Mouse (Mus musculus) forebrain, embryonic 12.5 days (tissue): ENCODE data around the gene Ano9. TPM values are rescaled to one million over a fixed set of nuclear protein-coding genes. Genes with fewer than 3 reads are reported as not detected.

Experiments used
- ATAC-seq: fragments of 200-750 bp; cut with Nextera tagmentation; 2 replicates; pipeline ENCODE4 v1.8.0; 2017; ENCODE audit warnings: moderate TSS enrichment; ENCODE audit not compliant: low FRiP score
- H3K27ac ChIP-seq: fragments of 300-500 bp; sonication (generic); 2 replicates; pipeline ENCODE4 v1.5.1; 2016; ENCODE audit warnings: mild to moderate bottlenecking
- H3K27me3 ChIP-seq: fragments of 300-500 bp; sonication (generic); 2 replicates; pipeline ENCODE4 v1.6.1; 2016; ENCODE audit warnings: mild to moderate bottlenecking
- H3K36me3 ChIP-seq: fragments of 300-500 bp; sonication (generic); replicated peaks from 2 replicates; pipeline ENCODE4 v1.6.1; 2016; ENCODE audit warnings: mild to moderate bottlenecking
- H3K4me1 ChIP-seq: fragments of 300-500 bp; sonication (generic); 2 replicates; pipeline ENCODE4 v1.6.1; 2016
- H3K4me2 ChIP-seq: fragments of 300-500 bp; sonication (generic); 2 replicates; pipeline ENCODE4 v1.6.1; 2016; ENCODE audit warnings: mild to moderate bottlenecking, moderate library complexity
- H3K4me3 ChIP-seq: fragments of 300-500 bp; sonication (generic); replicated peaks from 2 replicates; pipeline ENCODE4 v1.5.1; 2016; ENCODE audit warnings: mild to moderate bottlenecking
- H3K9ac ChIP-seq: fragments of 300-500 bp; sonication (generic); 2 replicates; pipeline ENCODE4 v1.6.1; 2016; ENCODE audit warnings: mild to moderate bottlenecking
- H3K9me3 ChIP-seq: fragments of 300-500 bp; sonication (generic); 2 replicates; pipeline ENCODE4 v1.6.1; 2016
- WGBS: fragments of 180-500 bp; shearing (Covaris S2); methylation state at CpG from one replicate; pipeline ENCODE4 v1.1.7; 2016; 5-methylcytosine and 5-hydroxymethylcytosine counted together
- polyA plus RNA-seq: library from polyadenylated mRNA; unstranded; fragments of >200 nt; fragmentation: Nextera tagmentation; extraction: Ambion mirVana; gene quantifications from 2 replicates; pipeline ENCODE4 v1.2.1, GENCODE M21; 2016

Ano9 gene
- polyA plus RNA-seq, 1 experiment from 2014 or later: 0.37 TPM

DNA sequence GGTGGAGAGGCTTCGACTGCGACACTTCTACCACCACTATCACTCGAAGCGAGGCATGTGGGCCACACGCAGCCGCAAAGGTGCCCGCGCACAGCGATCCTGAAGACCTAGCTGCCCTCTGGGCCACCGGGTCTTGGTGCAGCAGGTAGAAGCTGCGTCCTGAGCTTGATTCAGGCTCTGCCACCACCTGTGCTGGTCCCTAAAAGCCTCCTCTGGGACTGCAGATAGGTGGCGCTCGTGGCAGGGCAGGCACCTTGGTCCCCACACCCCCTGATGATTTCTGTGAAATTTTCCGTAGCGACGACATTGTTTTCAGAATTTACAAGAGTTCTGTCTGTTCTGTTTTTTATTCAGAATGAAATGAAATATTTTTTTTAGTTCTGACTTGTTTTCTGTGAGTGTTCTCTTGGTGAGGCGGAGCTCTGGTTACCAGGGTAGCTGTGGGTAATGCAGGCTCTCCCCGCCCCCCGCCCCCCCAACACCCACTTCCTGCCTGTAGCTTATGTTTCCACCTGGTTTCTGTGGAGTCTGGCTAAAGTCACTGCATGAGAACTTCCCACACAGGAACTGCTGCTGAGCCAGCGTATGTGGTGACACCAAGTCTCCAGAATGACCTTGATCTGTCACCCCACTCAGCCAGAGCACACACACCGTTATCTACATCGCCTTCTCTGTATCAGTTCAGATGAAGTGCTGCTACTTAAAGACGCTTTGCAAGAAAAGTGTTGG lies 45.4 kb downstream of the Ano9 start:
- H3K4me2 ChIP-seq: no peak overlapping the region
- H3K4me3 ChIP-seq: no peak overlapping the region
- no peaks in the 10 kb centered on the region for H3K9me3 ChIP-seq
- H3K4me1 ChIP-seq: peaks cover 16% of the 10 kb centered on the region
- H3K36me3 ChIP-seq: peaks cover 16% of the 10 kb centered on the region
- 44% methylated on average over 23 of the region's 23 CpGs for WGBS
- H3K9ac ChIP-seq: no peak overlapping the region
- H3K27ac ChIP-seq: no peak overlapping the region
- ATAC-seq: no peak
- peaks cover 25% of the 10 kb centered on the region for H3K27me3 ChIP-seq

DNA sequence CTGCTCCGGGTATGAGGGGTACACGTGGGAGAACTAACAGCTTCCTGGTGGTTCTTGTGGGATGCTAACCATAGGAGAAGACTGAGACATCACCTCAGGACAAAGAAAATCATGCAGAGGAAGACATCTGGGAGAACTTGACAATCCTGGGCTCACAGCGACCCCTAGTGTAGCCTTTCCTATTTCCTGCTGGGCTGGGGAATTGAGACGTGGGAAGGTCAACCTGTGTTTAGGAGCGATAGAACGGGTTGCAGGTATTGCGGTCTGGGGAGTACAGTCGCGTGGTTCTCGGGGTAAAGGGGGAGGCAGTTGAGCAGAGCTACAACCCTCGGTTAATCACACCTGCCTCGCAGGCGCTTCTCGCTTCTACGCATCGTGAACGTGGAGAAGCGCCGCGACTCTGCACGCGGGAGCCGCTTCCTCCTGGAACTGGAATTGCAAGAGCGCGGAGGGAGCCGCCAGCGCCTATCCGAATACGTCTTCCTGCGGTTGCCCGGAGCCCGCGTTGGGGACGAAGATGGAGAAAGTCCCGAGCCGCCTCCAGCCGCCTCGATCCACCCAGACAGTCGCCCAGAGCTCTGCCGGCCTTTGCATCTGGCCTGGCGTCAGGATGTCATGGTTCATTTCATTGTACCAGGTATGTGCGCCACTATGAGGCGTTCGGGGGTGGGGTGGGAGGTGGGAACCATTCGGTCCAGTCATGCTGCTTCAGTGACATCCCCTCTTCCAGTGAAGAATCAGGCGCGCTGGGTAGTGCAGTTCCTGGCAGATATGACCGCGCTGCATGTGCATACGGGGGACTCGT lies 47.3 kb downstream of the Ano9 start:
- peaks cover 35% of the 10 kb centered on the region for H3K36me3 ChIP-seq
- peak overlapping the region; percentile 53 for H3K9ac ChIP-seq
- H3K4me3 ChIP-seq: peak overlapping the region; percentile 30
- ATAC-seq: peak; percentile 44
- no peaks in the 10 kb centered on the region for H3K9me3 ChIP-seq
- peak overlapping the region; percentile 51 for H3K27ac ChIP-seq
- 1% methylated on average over 51 of the region's 51 CpGs for WGBS
- H3K27me3 ChIP-seq: peaks cover 25% of the 10 kb centered on the region
- peak overlapping the region; percentile 64 for H3K4me2 ChIP-seq
- peaks cover 16% of the 10 kb centered on the region for H3K4me1 ChIP-seq

DNA sequence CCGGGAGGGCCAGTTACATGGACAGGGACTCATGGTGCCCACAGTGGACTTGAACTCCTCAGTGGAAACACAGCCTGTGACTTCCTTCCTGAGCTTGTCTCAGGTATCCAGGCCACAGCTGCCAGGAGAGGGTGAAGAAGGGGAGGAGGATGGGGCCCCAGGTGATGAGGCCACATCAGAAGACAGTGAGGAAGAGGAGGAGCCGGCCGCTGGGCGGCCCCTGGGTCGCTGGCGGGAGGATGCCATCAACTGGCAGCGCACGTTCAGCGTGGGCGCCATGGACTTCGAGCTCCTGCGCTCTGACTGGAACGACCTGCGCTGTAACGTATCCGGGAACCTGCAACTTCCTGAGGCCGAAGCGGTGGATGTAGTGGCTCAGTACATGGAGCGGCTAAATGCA lies 49.3 kb downstream of the Ano9 start:
- Histone ChIP-seq H3K9me3 (no peaks in the 10 kb centered on the region), H3K27me3 (peaks cover 25% of the 10 kb centered on the region), H3K36me3 (peaks cover 52% of the 10 kb centered on the region), H3K4me3 (no peak overlapping the region), H3K9ac (no peak overlapping the region), H3K27ac (no peak overlapping the region), H3K4me2 (no peak overlapping the region), H3K4me1 (peaks cover 16% of the 10 kb centered on the region)
- 80% methylated on average over 19 of the region's 19 CpGs for WGBS
- ATAC-seq: no peak

DNA sequence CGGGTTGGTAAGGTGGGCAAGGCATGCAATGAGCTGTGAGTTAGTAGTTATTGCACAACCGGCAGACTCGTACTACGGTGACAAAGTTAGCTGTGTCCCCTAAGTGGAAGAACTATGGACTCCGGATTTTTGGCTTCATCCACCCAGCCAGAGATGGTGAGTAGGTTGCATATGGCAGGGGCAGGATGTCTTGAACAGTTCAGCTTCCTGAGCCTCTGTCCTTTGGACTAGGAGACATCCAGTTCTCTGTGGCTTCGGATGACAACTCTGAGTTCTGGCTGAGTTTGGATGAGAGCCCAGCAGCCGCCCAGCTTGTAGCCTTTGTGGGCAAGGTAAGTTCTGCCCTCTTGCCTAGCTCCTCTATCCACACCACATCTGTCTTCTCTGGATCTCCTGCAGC lies 53.0 kb downstream of the Ano9 start:
- Histone ChIP-seq H3K9ac (no peak overlapping the region), H3K4me2 (no peak overlapping the region), H3K4me1 (peaks cover 23% of the 10 kb centered on the region), H3K4me3 (no peak overlapping the region), H3K9me3 (no peaks in the 10 kb centered on the region), H3K36me3 (peaks cover 52% of the 10 kb centered on the region), H3K27ac (no peak overlapping the region), H3K27me3 (peaks cover 2% of the 10 kb centered on the region; the same call in 1 of the 2 replicates)
- 88% methylated on average over 7 of the region's 7 CpGs for WGBS
- no peak for ATAC-seq

DNA sequence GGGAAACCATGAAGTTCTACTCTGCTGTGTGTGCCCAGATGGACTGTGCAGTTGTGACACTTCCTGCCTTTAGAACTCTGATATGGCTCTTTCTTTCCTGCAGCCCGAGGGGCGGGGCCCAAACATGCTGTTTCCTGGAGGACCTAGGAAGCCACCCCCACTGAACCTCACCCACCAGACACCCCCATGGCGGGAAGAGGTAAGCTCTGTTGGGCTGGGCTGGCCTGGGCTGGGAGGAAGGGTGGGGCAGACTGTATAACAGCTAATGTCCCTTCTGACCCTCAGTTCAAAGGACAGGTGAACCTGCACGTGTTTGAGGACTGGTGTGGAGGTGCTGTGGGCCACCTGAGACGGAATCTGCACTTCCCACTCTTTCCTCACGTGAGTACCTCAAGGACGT lies 53.4 kb downstream of the Ano9 start:
- WGBS: 87% methylated on average over 7 of the region's 7 CpGs
- H3K4me2 ChIP-seq: no peak overlapping the region
- peaks cover 25% of the 10 kb centered on the region for H3K4me1 ChIP-seq
- H3K9me3 ChIP-seq: no peaks in the 10 kb centered on the region
- ATAC-seq: no peak
- H3K36me3 ChIP-seq: peaks cover 52% of the 10 kb centered on the region
- no peak overlapping the region for H3K4me3 ChIP-seq
- no peak overlapping the region for H3K9ac ChIP-seq
- H3K27ac ChIP-seq: no peak overlapping the region
- no peaks in the 10 kb centered on the region for H3K27me3 ChIP-seq

DNA sequence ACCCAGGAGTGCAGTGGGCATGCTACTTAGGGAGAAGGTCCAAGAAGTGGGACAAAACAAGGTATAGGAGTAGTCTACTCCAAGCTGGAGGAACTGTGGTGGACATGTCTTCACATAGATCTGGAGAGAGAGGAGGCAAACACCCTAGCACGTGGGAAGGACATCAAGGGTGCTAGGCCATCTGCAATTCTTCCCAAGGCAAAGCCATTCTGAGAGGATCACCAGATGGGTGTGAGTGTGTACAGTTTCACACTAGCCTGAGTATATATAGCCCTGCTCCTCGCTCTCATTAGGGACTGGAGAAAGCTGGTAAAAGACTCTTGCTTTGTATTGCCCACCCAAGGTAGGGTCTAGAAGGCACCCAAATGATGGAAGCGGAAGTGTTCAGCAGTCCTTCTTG lies 54.3 kb downstream of the Ano9 start:
- H3K36me3 ChIP-seq: peaks cover 48% of the 10 kb centered on the region
- ATAC-seq: no peak
- no peak overlapping the region for H3K4me3 ChIP-seq
- no peak overlapping the region for H3K4me2 ChIP-seq
- no peak overlapping the region for H3K9ac ChIP-seq
- H3K27ac ChIP-seq: no peak overlapping the region
- 96% methylated on average over 3 of the region's 3 CpGs for WGBS
- no peaks in the 10 kb centered on the region for H3K9me3 ChIP-seq
- H3K27me3 ChIP-seq: no peaks in the 10 kb centered on the region
- peaks cover 25% of the 10 kb centered on the region for H3K4me1 ChIP-seq

DNA sequence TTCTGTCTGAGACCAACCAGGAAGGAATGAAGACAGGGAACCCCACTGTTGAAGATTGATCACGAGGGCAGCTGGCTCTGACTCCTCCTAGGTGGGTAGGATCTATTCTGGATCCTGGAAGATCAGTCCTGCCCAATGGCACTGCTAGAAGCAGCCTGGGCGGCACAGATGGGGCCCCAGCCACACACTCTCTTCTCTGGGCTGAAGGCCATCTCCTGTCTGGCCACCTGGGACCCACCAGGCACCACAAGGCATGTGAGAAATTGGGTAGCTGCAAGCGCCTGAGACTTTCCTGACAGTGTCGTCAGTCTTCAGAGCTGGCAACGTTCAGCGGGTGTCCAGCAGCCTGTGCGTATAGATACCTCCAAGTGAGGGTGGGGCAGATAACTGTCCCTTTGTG lies 55.1 kb downstream of the Ano9 start:
- Histone ChIP-seq H3K4me3 (no peak overlapping the region), H3K36me3 (peaks cover 39% of the 10 kb centered on the region), H3K9me3 (no peaks in the 10 kb centered on the region), H3K27ac (no peak overlapping the region), H3K4me1 (peaks cover 25% of the 10 kb centered on the region), H3K4me2 (peak overlapping the region; percentile 81), H3K9ac (no peak overlapping the region), H3K27me3 (no peaks in the 10 kb centered on the region)
- 88% methylated on average over 7 of the region's 7 CpGs for WGBS
- ATAC-seq: no peak

DNA sequence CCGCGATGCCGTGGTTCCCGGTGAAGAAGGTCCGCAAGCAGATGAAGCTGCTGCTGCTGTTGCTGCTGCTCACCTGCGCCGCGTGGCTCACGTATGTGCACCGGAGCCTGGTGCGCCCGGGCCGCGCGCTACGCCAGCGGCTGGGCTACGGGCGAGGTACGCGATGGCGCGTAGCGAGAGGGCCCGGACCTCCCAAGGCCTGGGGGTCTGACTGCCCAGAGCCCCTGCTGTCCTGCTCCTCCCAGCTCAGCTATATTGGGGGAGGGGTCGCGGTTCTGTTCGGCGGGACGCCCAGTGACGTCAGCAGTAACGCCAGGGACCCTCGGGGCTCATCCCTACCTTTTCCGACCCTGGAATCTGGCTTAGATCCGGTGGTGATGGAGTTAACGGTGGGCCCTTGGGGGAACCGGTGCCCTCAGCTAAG lies 56.3 kb downstream of the Ano9 start:
- under 1% methylated on average over 37 of the region's 37 CpGs for WGBS
- peak overlapping the region; percentile 88 for H3K4me3 ChIP-seq

DNA sequence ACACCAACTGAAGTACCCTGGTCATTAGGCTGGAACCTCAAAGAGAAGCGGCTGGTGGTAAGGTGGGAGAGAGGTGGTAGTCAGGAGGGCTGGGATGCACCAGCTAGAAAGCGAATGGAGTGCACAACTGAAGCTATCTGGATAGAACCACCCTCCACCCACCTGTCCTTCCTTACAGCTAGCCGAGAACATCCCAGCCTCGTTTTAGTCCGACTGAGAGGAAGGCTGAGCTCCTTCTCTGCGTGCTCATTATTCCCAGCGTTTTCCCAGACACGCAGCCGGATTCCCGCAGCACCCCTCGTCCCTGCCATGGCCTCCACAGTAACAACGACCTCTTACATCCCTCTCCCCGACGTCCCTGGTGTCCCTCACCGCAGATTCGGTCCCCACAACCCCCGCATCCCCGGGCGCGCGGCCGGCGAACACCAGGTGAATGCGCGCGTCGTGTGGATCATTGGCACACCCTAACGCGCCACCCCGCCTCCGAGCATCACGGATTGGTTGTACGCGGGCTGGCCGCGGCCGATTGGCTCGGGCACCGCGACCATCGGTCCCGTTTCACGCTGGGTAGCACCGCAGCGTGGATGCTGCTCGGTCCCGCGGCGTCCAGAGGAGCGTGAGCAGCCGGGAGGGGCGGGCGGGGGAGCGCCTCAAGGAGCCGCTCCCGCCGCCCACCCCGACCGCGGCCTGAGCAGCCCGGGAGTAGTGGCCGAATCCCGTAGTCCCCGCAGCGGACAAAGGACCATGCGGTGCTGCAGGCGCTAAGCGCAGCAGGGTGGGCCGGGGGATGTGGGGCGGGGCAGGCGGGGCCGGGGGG lies 57.0 kb downstream of the Ano9 start, which contains the start of gene B4galnt4:
TSS of gene B4galnt4 (plus strand) at position 679 of the 817 bp plus-strand sequence.
- Histone ChIP-seq H3K27me3 (no peaks in the 10 kb centered on the region), H3K9ac (peak within 1 kb of the TSS; percentile 94), H3K9me3 (no peaks in the 10 kb centered on the region), H3K4me1 (peaks cover 25% of the 10 kb centered on the region), H3K4me3 (peak within 1 kb of the TSS; percentile 88), H3K36me3 (peaks cover 22% of the 10 kb centered on the region), H3K4me2 (peak within 1 kb of the TSS; percentile 81), H3K27ac (peak within 1 kb of the TSS; percentile 81)
- ATAC-seq: peak; percentile 99
- WGBS: 1% methylated on average over 72 of the region's 72 CpGs

More for the DNA sequence above, 56.3 kb downstream of the Ano9 start:
- Histone ChIP-seq H3K9ac (peak overlapping the region; percentile 94), H3K9me3 (no peaks in the 10 kb centered on the region), H3K4me2 (peak overlapping the region; percentile 81), H3K27ac (peak overlapping the region; percentile 81), H3K36me3 (peaks cover 29% of the 10 kb centered on the region), H3K27me3 (no peaks in the 10 kb centered on the region), H3K4me1 (peaks cover 25% of the 10 kb centered on the region)
- ATAC-seq: peak; percentile 69

DNA sequence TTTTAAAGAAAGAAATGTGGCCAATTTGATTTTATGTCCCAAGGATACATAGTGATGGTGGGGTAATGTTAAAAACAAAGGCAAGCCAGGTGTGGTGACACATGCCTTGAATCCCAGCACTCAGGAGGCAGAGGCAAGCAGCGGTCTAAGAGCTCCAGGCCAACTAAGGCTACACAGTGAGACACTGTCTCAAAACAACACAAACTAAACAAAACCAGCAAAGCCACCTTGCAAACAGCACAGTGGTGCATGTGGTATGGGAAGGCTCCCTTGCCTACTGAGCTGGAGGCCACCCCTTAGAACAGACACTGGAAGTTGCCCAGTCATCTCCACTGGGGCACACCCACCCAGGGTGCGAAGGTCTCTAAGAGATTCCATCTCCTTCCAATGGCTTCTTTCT lies 57.7 kb downstream of the Ano9 start:
- Histone ChIP-seq H3K36me3 (peaks cover 15% of the 10 kb centered on the region), H3K27me3 (no peaks in the 10 kb centered on the region), H3K4me1 (peaks cover 25% of the 10 kb centered on the region), H3K4me2 (peak overlapping the region; percentile 81), H3K9ac (peak overlapping the region; percentile 94), H3K27ac (peak overlapping the region; percentile 81), H3K9me3 (no peaks in the 10 kb centered on the region), H3K4me3 (peak overlapping the region; percentile 88)
- ATAC-seq: no peak
- 65% methylated on average over 2 of the region's 2 CpGs for WGBS

DNA sequence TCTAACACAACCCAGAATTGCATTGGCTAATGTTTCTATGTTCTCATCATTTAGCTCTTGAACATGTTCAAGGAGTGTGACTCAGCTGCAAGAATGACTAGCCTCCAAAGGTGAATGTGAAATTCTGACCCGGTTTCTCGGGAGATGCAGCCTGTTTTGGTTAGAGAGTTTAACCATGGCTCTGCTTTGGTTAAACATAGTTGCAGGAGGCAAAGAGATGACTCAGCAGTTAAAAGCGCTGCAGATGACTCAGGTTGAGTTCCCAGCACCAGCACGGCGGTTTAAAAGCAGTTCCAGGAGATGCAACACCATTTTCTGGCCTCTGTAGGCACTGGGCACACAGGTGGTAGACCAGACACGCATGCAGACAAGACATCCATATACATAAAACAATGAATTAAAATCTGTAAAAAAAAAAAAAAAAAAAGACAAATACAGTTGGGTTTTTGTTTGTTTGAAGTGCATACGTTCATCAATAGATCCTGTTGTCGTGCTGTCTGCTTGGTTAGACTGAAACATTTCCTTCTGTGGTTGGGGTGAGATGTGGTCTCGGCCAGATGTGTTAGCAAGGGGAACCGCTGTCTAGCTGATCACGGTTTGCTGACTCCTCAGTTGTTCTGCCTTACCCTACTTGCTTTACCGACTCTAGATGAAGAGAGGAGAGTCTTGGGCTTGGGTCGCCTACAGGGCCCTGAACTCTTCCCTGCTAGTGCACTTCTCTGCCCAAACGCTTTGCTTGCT lies 58.8 kb downstream of the Ano9 start:
- H3K36me3 ChIP-seq: peaks cover 4% of the 10 kb centered on the region
- H3K9me3 ChIP-seq: no peaks in the 10 kb centered on the region
- no peak overlapping the region for H3K9ac ChIP-seq
- no peak overlapping the region for H3K27ac ChIP-seq
- no peaks in the 10 kb centered on the region for H3K27me3 ChIP-seq
- WGBS: 95% methylated on average over 14 of the region's 14 CpGs
- no peak overlapping the region for H3K4me2 ChIP-seq
- H3K4me1 ChIP-seq: peaks cover 25% of the 10 kb centered on the region
- no peak overlapping the region for H3K4me3 ChIP-seq
- no peak for ATAC-seq
